Mouse (Mus musculus) layer of hippocampus, postnatal 25 days (tissue): ENCODE measurements around the gene Cer1. TPM values are rescaled to one million over a fixed set of nuclear protein-coding genes. Genes with fewer than 3 reads are reported as not detected.

Experiments used
- DNase-seq, 2 experiments: peaks; one replicate each; pipeline ENCODE4 v3.0.0; 2022; ENCODE audit warnings: mixed read lengths in 2 of 2, low spot score in 1 of 2; ENCODE audit errors: extremely low spot score in 1 of 2
- total RNA-seq, 2 experiments: library from RNA; stranded (reverse); gene quantifications; 2 replicates each; pipeline ENCODE4 v1.2.3; 2021

The Cer1 gene
- not detected for total RNA-seq

DNA sequence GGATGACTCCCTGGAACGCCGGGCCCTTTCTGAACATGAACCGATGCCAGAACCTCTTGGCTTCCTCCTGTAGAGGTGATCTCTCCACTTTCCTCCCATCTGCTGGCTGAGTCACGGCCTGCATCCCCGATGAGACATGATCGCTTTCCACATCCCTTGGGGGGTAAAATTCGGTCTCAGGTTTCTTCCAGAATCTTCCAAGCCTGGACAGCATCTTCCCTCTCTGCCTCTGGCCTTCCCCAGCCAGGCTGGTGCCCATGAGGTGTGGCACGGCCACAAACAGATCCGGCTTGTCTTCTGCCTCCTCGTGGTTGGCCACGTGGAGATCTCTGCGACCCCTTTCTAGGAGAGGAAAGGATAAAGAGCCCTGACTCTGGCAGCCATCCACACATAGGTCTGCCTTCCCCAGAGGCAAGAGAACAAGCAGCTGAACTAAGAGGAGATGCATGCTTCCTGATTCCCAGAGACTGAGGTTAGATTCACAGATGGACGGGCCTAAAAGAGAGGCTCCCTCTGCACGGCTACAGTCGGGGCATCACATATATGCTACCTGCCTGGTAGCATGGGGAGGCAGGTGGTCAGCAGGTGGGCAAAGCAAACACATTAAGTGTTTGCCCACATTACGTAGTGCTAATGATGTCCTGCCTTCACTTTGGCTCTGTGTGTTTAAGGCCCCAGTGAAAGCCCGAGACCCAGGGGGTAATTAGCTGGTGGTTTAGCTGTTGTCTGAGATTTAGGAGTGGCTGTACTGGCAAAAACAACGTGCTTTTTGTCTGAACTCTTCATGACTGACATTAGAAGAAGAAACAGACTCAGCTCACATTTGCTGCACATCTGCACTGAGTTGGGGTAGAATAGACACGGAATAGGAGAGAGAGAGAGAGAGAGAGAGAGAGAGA lies at the start of gene Cer1:
Gene Cer1 (minus strand): TSS at position 513 of the 899 bp plus-strand sequence.
- DNase-seq = no peak

DNA sequence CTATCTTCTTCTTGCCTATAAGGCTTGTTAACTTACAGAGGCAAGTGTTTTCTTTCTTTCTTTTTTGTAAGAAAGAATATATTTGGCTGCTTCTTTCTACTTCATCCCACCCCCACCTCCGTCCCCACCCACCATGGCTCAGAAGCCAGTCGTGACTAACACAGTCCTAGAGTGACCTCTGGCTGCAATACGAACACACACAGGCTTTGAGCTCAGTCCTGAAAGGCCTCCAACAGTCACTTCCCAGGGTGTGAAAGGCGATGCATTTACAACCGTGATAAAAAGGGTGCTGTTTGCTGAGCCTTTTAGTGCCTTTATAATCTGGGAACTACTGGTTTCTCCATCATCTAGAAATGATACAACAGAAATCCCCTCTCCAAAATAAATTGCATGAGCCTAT lies 49.4 kb upstream of the Cer1 start:
- DNase-seq = no peak

DNA sequence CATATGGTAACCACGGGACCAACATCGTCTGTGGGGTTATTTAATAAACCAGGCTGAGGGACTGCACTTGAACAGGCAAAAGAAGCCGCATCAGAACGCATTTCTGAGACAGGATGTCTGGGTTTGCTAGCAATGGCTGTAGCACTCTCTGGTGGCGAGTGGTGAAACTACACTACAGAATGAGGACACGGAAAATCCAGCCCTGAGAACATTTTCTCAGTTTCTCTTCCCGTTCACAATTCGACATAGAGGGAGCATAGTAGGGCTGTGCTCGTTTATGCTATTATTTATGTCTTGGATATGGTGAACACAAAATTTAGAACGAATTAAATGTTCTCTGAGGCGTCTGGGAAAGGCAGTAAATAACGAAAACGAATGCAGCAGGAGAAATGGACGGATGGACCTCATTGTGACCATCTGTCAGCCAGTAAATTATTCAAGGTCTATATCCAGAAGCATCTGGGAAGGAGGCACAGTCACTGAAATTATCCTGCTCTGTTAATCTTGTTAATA lies 48.8 kb upstream of the Cer1 start:
- DNase-seq = peak; percentile 68 to 93

GRCm38 (mm10) chr4:82930079-82930478 lies 45.1 kb upstream of the Cer1 start:
- DNase-seq = no peak

GRCm38 (mm10) chr4:82921962-82922361 lies 37.0 kb upstream of the Cer1 start:
- no peak for DNase-seq

GRCm38 (mm10) chr4:82918625-82919024 lies 33.7 kb upstream of the Cer1 start:
- DNase-seq = no peak

DNA sequence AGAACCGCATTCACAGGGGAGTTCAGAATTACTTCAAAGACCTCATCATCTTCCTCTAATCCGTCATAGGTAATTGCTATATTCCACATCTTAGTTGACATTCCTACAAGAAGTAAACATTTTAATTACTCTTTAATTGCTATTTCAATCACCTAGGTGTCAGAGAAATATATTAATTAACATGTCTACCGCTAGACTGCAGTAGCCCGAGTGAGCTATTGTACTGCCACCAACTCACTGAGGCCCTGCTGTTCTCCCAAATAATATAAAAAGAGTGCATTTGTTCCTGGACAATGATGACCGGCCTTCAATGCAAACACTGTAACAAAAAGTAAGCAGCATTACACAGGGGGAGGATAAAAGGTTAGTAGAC lies 31.7 kb upstream of the Cer1 start:
- no peak for DNase-seq

GRCm38 (mm10) chr4:82916003-82916677 lies 31.2 kb upstream of the Cer1 start:
- peak in 1 of 2 experiments; percentile 24 for DNase-seq

DNA sequence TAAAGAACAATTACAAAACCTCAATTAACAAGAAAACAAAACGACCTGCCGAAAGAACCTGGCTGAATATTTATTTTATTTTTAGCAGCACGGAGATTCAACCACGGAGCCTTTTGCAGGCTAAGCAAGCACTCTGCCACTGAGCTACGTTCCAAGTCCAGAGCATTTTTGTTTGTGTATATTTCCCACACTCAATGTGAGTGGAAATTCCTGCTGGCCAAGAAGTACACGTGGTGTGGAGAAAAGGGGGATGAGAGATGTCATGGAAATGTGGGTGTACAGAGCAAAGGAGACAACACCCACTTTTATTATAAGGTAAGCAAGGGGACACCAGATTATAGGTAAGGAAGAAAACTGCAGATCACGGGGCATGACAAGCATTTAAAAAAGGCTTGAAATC lies 30.6 kb upstream of the Cer1 start:
- DNase-seq = no peak

DNA sequence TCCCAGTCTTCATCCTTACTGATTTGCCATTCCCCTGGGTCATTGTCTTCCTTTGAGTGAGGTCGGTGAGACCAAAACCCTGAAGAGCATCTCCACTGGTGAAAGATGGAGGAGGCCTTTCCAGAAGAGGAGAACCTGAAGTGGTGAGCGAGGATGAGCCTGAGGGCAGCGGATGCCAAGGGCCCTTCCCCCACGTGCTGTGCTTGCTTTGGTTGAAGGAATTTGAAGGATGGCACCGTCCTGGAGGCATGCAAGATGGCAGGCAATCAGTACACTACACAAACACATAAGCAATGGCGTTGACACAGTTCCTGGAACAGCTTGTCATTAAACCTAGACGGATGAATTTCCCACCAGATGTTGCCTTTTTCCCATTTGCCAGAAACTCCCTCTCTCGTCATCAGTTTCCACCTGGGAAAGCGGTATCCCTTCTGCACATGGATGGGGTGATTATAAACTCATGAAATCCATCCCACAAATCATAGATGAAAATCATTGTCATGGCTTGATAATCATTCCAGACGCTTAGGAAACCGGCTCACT lies 29.7 kb upstream of the Cer1 start:
- DNase-seq = no peak

- no peak for DNase-seq
Observed at GRCm38 (mm10) chr4:82895227-82895626, 10.3 kb upstream of the Cer1 start.

GRCm38 (mm10) chr4:82892247-82892646 lies 7.3 kb upstream of the Cer1 start:
- no peak for DNase-seq

GRCm38 (mm10) chr4:82891566-82891965 lies 6.6 kb upstream of the Cer1 start:
- no peak for DNase-seq

GRCm38 (mm10) chr4:82891049-82891448 lies 6.1 kb upstream of the Cer1 start:
- no peak for DNase-seq

GRCm38 (mm10) chr4:82890585-82890984 lies 5.6 kb upstream of the Cer1 start:
- DNase-seq = no peak

GRCm38 (mm10) chr4:82886148-82886547 lies 1.2 kb upstream of the Cer1 start:
- DNase-seq = no peak

DNA sequence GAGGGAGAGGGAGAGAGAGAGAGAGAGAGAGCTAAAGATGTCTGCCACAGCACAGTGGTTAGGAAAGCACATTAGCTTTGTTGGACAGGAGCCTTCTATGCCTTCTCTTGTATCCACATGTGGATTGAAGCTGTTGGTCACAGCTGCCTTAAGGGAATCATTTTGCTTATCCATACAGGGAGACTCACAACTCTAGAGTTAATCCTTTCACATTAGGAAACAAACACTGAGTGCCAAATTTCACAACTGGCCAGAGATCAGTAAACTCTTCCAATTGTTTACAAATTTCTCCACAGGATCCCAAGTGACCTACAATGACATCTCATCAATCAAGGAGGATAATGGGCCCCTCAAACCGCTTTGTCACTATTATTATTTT lies 576 bp upstream of the Cer1 start:
- no peak for DNase-seq

GRCm38 (mm10) chr4:82882500-82882899 lies 2.4 kb downstream of the Cer1 start:
- DNase-seq = no peak

- no peak for DNase-seq
Observed at GRCm38 (mm10) chr4:82881366-82881765, 3.6 kb downstream of the Cer1 start.

GRCm38 (mm10) chr4:82880243-82880642 lies 4.7 kb downstream of the Cer1 start:
- no peak for DNase-seq

GRCm38 (mm10) chr4:82879152-82879551 lies 5.8 kb downstream of the Cer1 start:
- no peak for DNase-seq
